Mouse (Mus musculus) lung, postnatal 0 days (tissue): ENCODE data around the gene Prss2. TPM values are rescaled to one million over a fixed set of nuclear protein-coding genes. Genes with fewer than 3 reads are reported as not detected.
"Not testable (repeated sequence)": the region's sequence is repeated elsewhere in the genome, so short reads cannot be mapped to it uniquely, and the experiment has no call there.

Experiments used
- ATAC-seq: fragments of 200-750 bp; cut with Nextera tagmentation; 2 replicates; pipeline ENCODE4 v1.8.0; 2017; ENCODE audit warnings: moderate library complexity
- DNase-seq: peaks from one replicate; pipeline ENCODE4 v3.0.0-alpha.2; 2016; ENCODE audit warnings: low spot score
- H3K27ac ChIP-seq: fragments of 300-500 bp; sonication (generic); 2 replicates; pipeline ENCODE4 v1.5.1; 2014; ENCODE audit warnings: antibody characterized with exemption, mild to moderate bottlenecking, low read length, mixed read lengths
- H3K27me3 ChIP-seq: fragments of 300-500 bp; sonication (generic); replicated peaks from 2 replicates; pipeline ENCODE4 v1.6.1; 2014; ENCODE audit warnings: low read length, mixed read lengths; ENCODE audit not compliant: insufficient read depth
- H3K36me3 ChIP-seq: fragments of 300-500 bp; sonication (generic); 2 replicates; pipeline ENCODE4 v1.6.1; 2014; ENCODE audit warnings: low read length, mixed read lengths; ENCODE audit not compliant: insufficient read depth
- H3K4me1 ChIP-seq: fragments of 300-500 bp; sonication (generic); 2 replicates; pipeline ENCODE4 v1.6.1; 2014; ENCODE audit warnings: antibody characterized with exemption, low read depth, low read length, mixed read lengths; ENCODE audit not compliant: insufficient read depth
- H3K4me2 ChIP-seq: fragments of 300-500 bp; sonication (generic); replicated peaks from 2 replicates; pipeline ENCODE4 v1.6.1; 2014; ENCODE audit warnings: low read depth, mild to moderate bottlenecking, low read length, moderate library complexity, mixed read lengths
- H3K4me3 ChIP-seq: fragments of 300-500 bp; sonication (generic); 2 replicates; pipeline ENCODE4 v1.5.1; 2014; ENCODE audit warnings: low read depth, low read length
- H3K9ac ChIP-seq: fragments of 300-500 bp; sonication (generic); replicated peaks from 2 replicates; pipeline ENCODE4 v1.6.1; 2014; ENCODE audit warnings: low read depth, mild to moderate bottlenecking
- H3K9me3 ChIP-seq: fragments of 300-500 bp; sonication (generic); 2 replicates; pipeline ENCODE4 v1.6.1; 2016; ENCODE audit warnings: low read length, mixed read lengths
- CTCF ChIP-seq: IDR thresholded peaks from 2 replicates; pipeline ENCODE4 v1.5.1; 2016; ENCODE audit warnings: antibody characterized with exemption, mild to moderate bottlenecking
- EP300 ChIP-seq: IDR thresholded peaks from 2 replicates; pipeline ENCODE4 v1.6.1; 2016; ENCODE audit warnings: antibody characterized with exemption, mild to moderate bottlenecking, control low read depth
- WGBS: fragments of 180-500 bp; shearing (Covaris S2); extraction: QIAGEN DNeasy Blood & Tissue Kit; methylation state at CpG from one replicate; pipeline ENCODE4 v1.1.7; 2014; 5-methylcytosine and 5-hydroxymethylcytosine counted together
- polyA plus RNA-seq: library from polyadenylated mRNA; unstranded; fragments of >200 nt; fragmentation: Nextera tagmentation; extraction: Ambion mirVana; gene quantifications from 2 replicates; pipeline ENCODE4 v1.2.1, GENCODE M21; 2015

Gene Prss2
- not detected in 2 replicates for polyA plus RNA-seq

GRCm38 (mm10) chr6:41521487-41521886 lies at the start of gene Prss2:
Gene Prss2 (plus strand): TSS chr6:41521787.
- no peaks in the 10 kb centered on the region for H3K36me3 ChIP-seq
- 58% methylated on average over 1 of the region's 1 CpGs for WGBS
- H3K9me3 ChIP-seq, result no peaks in the 10 kb centered on the region
- no peak within 1 kb of the TSS for H3K27ac ChIP-seq
- ATAC-seq, result no peak
- no peaks in the 10 kb centered on the region for H3K27me3 ChIP-seq
- no peaks in the 10 kb centered on the region for H3K4me1 ChIP-seq
- H3K9ac ChIP-seq, result no peak within 1 kb of the TSS
- DNase-seq, result no peak
- no peak within 1 kb of the TSS for H3K4me3 ChIP-seq
- H3K4me2 ChIP-seq, result no peak within 1 kb of the TSS
- TF ChIP-seq EP300 (no peak), CTCF (no peak)

DNA sequence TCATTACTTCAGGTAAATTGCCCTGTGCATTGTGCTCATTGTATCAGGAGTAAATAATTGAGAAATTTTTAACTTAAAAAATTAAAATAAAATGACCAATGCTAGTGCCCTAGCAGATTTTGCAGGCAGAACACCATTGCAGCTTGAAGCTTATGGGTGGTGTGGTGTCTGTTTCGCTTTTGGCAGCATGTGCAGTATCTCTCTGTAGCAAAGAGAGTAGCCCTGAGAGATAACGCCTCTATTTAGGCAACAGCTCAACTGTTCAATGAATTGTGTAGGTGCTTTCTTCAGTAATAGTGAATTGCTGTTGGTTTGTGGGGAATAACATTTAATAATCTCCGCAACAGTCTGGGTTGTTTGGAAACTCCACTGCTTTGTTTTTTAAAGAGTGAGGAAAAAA lies 22.2 kb upstream of the Prss2 start:
- Histone ChIP-seq H3K4me3 (no peak overlapping the region), H3K9ac (no peak overlapping the region), H3K4me1 (no peaks in the 10 kb centered on the region), H3K9me3 (no peaks in the 10 kb centered on the region), H3K36me3 (no peaks in the 10 kb centered on the region), H3K27me3 (no peaks in the 10 kb centered on the region), H3K4me2 (no peak overlapping the region), H3K27ac (no peak overlapping the region)
- ATAC-seq (no peak), DNase-seq (no peak)
- 81% methylated on average over 3 of the region's 3 CpGs for WGBS
- TF ChIP-seq EP300 (no peak), CTCF (no peak)

DNA sequence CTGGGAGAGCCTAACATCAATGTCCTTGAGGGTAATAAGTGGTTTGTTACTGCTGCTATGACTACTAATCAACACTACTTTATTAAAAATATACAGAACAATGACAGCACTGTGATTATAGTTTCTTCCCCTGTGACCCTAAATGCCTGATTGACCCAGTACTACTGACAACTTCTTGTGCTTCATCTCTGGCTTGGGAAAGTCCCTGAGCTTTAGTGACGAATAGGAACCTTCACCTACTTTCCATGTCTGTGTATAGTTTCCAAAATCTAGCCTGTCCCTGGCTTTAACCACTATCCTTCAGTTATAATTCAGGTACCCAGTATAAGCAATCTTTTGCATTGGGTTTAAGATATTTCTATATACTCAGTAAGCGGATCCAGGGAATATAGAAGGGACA lies 16.7 kb upstream of the Prss2 start:
- no peak for DNase-seq
- ATAC-seq, result no peak
- Histone ChIP-seq H3K27me3 (no peaks in the 10 kb centered on the region), H3K9ac (no peak overlapping the region), H3K36me3 (no peaks in the 10 kb centered on the region), H3K4me3 (no peak overlapping the region), H3K4me1 (no peaks in the 10 kb centered on the region), H3K27ac (no peak overlapping the region), H3K4me2 (no peak overlapping the region), H3K9me3 (no peaks in the 10 kb centered on the region)
- WGBS, result 72% methylated on average over 2 of the region's 2 CpGs
- TF ChIP-seq CTCF, result no peak
- no peak for TF ChIP-seq EP300

- H3K4me2 ChIP-seq, result no peak overlapping the region
- no peaks in the 10 kb centered on the region for H3K4me1 ChIP-seq
- no peaks in the 10 kb centered on the region for H3K9me3 ChIP-seq
- H3K9ac ChIP-seq, result no peak overlapping the region
- no peaks in the 10 kb centered on the region for H3K36me3 ChIP-seq
- no peaks in the 10 kb centered on the region for H3K27me3 ChIP-seq
- TF ChIP-seq CTCF, result no peak
- TF ChIP-seq EP300, result no peak
- H3K4me3 ChIP-seq, result no peak overlapping the region
- WGBS, result 57% methylated on average over 6 of the region's 6 CpGs
- H3K27ac ChIP-seq, result no peak overlapping the region
- no peak for ATAC-seq
- DNase-seq, result no peak
Observed at GRCm38 (mm10) chr6:41505323-41505722, 16.3 kb upstream of the Prss2 start.

- ATAC-seq (no peak), DNase-seq (no peak)
- 55% methylated on average over 6 of the region's 6 CpGs for WGBS
- Histone ChIP-seq H3K27ac (no peak overlapping the region), H3K9ac (no peak overlapping the region), H3K27me3 (no peaks in the 10 kb centered on the region), H3K9me3 (no peaks in the 10 kb centered on the region), H3K4me2 (no peak overlapping the region), H3K36me3 (no peaks in the 10 kb centered on the region), H3K4me3 (no peak overlapping the region), H3K4me1 (no peaks in the 10 kb centered on the region)
- TF ChIP-seq CTCF (no peak), EP300 (no peak)
Observed at GRCm38 (mm10) chr6:41518017-41518524, 3.5 kb upstream of the Prss2 start.

DNA sequence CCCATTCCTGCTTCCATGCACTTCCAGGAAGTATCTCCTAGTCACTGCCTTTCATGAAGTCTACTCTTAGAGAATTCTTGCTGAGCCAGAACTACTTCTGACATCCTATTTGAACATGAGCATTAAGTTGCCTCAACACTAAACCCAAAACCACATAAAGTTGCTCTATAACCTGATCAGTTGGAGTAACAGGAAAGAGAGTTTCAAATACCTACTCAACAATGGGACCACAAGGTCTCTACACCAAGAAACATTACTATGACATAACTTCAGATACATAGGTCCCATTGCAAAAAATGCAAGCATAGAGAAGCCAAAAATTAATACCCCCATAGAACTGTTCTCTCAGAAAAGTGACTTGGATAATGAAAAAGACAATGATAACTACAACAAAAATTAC lies 4.9 kb downstream of the Prss2 start:
- ATAC-seq (no peak), DNase-seq (no peak)
- no peak overlapping the region for H3K4me2 ChIP-seq
- H3K27ac ChIP-seq, result no peak overlapping the region
- H3K36me3 ChIP-seq, result no peaks in the 10 kb centered on the region
- H3K4me1 ChIP-seq, result no peaks in the 10 kb centered on the region
- H3K27me3 ChIP-seq, result no peaks in the 10 kb centered on the region
- no peak for TF ChIP-seq EP300
- no peak for TF ChIP-seq CTCF
- no peak overlapping the region for H3K9ac ChIP-seq
- no peak overlapping the region for H3K4me3 ChIP-seq
- no peaks in the 10 kb centered on the region for H3K9me3 ChIP-seq

DNA sequence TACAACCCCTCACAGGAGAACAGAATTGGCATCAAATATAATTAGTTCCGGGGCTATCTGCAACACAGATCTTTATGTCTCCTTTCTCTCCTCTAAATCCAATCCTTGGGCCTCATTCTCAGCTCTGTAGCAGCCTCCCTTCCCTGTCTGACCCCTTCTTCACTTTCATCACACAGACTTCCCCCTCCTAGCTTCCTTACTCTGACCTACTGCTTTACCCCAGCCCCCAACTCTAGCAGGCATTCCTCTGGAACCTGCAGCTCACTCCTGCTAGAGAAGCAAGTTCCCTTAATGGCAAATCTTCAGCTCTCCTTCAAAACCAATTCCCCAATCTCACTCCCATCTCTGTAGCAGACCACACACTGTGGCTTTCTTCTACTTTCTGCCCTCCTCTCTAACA lies 5.8 kb downstream of the Prss2 start:
- Histone ChIP-seq H3K27me3 (no peaks in the 10 kb centered on the region), H3K9me3 (no peaks in the 10 kb centered on the region), H3K4me3 (no peak overlapping the region), H3K9ac (no peak overlapping the region), H3K4me1 (no peaks in the 10 kb centered on the region), H3K36me3 (no peaks in the 10 kb centered on the region), H3K27ac (no peak overlapping the region), H3K4me2 (no peak overlapping the region)
- 58% methylated on average over 1 of the region's 1 CpGs for WGBS
- TF ChIP-seq CTCF (no peak), EP300 (no peak)
- ATAC-seq, result no peak
- DNase-seq, result no peak

DNA sequence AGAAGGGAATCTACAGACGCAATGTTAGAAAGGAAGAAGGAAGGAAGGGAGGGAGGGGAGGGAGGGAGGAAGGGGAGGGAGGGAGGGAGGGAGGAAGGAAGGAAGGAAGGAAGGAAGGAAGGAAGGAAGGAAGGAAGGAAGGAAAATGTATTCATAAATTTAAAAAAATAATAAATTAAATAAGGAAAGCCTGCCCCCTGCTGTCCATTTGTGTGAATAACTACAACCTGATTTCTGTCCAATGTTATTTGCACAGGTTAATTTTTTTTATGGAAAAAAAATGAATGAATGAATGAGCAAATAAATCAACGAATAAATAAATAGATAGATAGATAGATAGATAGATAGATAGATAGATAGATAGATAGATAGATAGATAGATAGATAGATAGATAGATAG lies 8.4 kb downstream of the Prss2 start:
- WGBS, result 33% methylated on average over 2 of the region's 2 CpGs

More for the DNA sequence above, 8.4 kb downstream of the Prss2 start:
- H3K9ac ChIP-seq, ATAC-seq, H3K4me1 ChIP-seq, H3K36me3 ChIP-seq, H3K27me3 ChIP-seq, H3K27ac ChIP-seq, H3K4me2 ChIP-seq, H3K4me3 ChIP-seq, H3K9me3 ChIP-seq: not testable (repeated sequence)
- peak; percentile 40 for DNase-seq
